In genomic region chr9:107586504-107586903, GRCm38 (mm10) we compare ENCODE assay signal across 14 mouse cellular contexts. TPM values are rescaled to one million over a fixed set of nuclear protein-coding genes. Genes with fewer than 3 reads are reported as not detected.
A peak's percentile ranks its signal among the peaks of the same experiment; 100 is the strongest.
DNase-seq lines count a peak whose midpoint lies in the region; ATAC-seq and TF ChIP-seq lines count a peak whose summit lies in the region.
"Had no signal": no experiment of that assay in that cellular context is flagged by ENCODE, and none has a peak within 500 bp of the region (broad histone marks: within the 10 kb centered on the region; RNA-seq: fewer than 3 reads in every experiment).

No protein-coding gene starts in this region.

- no peak for TF ChIP-seq POLR2A in small intestine, adult 2 months (IDR thresholded peaks at IDR 0.05; ENCODE audit: low read depth, low read length)

- no peak for ATAC-seq in heart, embryonic 11.5 days (replicated peaks; ENCODE audit: insufficient number of reproducible peaks, low FRiP score, low TSS enrichment)
- ATAC-seq in stomach, embryonic 15.5 days (ENCODE audit: insufficient read depth, low FRiP score, low read depth) = no peak
- no peak for ATAC-seq in stomach, postnatal 0 days (ENCODE audit: low FRiP score, low TSS enrichment)
- ATAC-seq in intestine, postnatal 0 days = no peak

- peaks cover 13% of the 10 kb centered on the region for H3K36me3 ChIP-seq in heart, embryonic 11.5 days (ENCODE audit: control insufficient read depth, insufficient read depth, low read length)
- H3K36me3 ChIP-seq in stomach, embryonic 15.5 days = peaks cover 20% of the 10 kb centered on the region; the same call in 1 of the 2 replicates
- H3K36me3 ChIP-seq in stomach, postnatal 0 days (ENCODE audit: control insufficient read depth, insufficient read depth, low read length) = peaks cover 14% of the 10 kb centered on the region; the same call in 1 of the 2 replicates
- peaks cover 30% of the 10 kb centered on the region for H3K36me3 ChIP-seq in intestine, postnatal 0 days (ENCODE audit: control insufficient read depth, insufficient read depth)
- peaks cover 11% of the 10 kb centered on the region; the same call in 1 of the 2 replicates for H3K36me3 ChIP-seq in small intestine, adult 2 months (ENCODE audit: control insufficient read depth, insufficient read depth, low read length)

- peak overlapping the region; percentile 91 for H3K4me2 ChIP-seq in heart, embryonic 11.5 days
- H3K4me2 ChIP-seq in stomach, embryonic 15.5 days = 0 out of 2 replicates have a peak overlapping the region, but pooled peaks have one; percentile 40
- no peak overlapping the region for H3K4me2 ChIP-seq in stomach, postnatal 0 days (replicated peaks; ENCODE audit: low read depth)
- peak overlapping the region; percentile 6; the same call in 1 of the 2 replicates for H3K4me2 ChIP-seq in intestine, postnatal 0 days (replicated peaks; ENCODE audit: low read depth)

- H3K9ac ChIP-seq in heart, embryonic 11.5 days (ENCODE audit: low read depth, low read length) = no peak overlapping the region
- H3K9ac ChIP-seq in stomach, embryonic 15.5 days = no peak overlapping the region
- no peak overlapping the region for H3K9ac ChIP-seq in stomach, postnatal 0 days (ENCODE audit: low read length)
- H3K9ac ChIP-seq in intestine, postnatal 0 days (ENCODE audit: low read depth, low read length) = no peak overlapping the region
- H3K9ac ChIP-seq: limb, embryonic 15.5 days had no signal

- TF ChIP-seq EP300 in stomach, postnatal 0 days (optimal IDR thresholded peaks at IDR 0.05) = no peak

- H3K4me3 ChIP-seq in heart, embryonic 11.5 days (ENCODE audit: low read depth, low read length) = peak overlapping the region; percentile 5; the same call in 1 of the 2 replicates
- no peak overlapping the region for H3K4me3 ChIP-seq in stomach, embryonic 15.5 days (replicated peaks)
- no peak overlapping the region for H3K4me3 ChIP-seq in stomach, postnatal 0 days (ENCODE audit: low read depth, low read length)
- H3K4me3 ChIP-seq in intestine, postnatal 0 days (ENCODE audit: low read depth, low read length) = no peak overlapping the region
- H3K4me3 ChIP-seq in small intestine, adult 2 months (ENCODE audit: low read depth, low read length) = no peak overlapping the region

- no peak for DNase-seq in heart, postnatal 36 days
- no peak for DNase-seq in stomach, postnatal 0 days (ENCODE audit: low spot score)
- no peak for DNase-seq in left cerebral cortex, postnatal 36 days (ENCODE audit: low spot score in 2 of 2)
- DNase-seq in layer of hippocampus, adult 9-10 months (ENCODE audit: low spot score) = no peak
- DNase-seq: cerebellum, postnatal 10 days; kidney, adult 11 months; kidney, postnatal 36 days; right cerebral cortex, adult 18-20 months had no signal

- H3K9me3 ChIP-seq in heart, embryonic 11.5 days (replicated peaks; ENCODE audit: control insufficient read depth, low read length) = no peaks in the 10 kb centered on the region
- no peaks in the 10 kb centered on the region for H3K9me3 ChIP-seq in stomach, embryonic 15.5 days
- H3K9me3 ChIP-seq in stomach, postnatal 0 days (ENCODE audit: control insufficient read depth, low read length) = no peaks in the 10 kb centered on the region
- no peaks in the 10 kb centered on the region for H3K9me3 ChIP-seq in intestine, postnatal 0 days (ENCODE audit: control insufficient read depth)
- H3K9me3 ChIP-seq: limb, embryonic 15.5 days had no signal

- H3K27ac ChIP-seq in heart, embryonic 11.5 days (ENCODE audit: low read depth, low read length) = peak overlapping the region; percentile 41
- peak overlapping the region; percentile 40; the same call in 1 of the 2 replicates for H3K27ac ChIP-seq in stomach, embryonic 15.5 days
- H3K27ac ChIP-seq in stomach, postnatal 0 days (replicated peaks) = no peak overlapping the region
- peak overlapping the region; percentile 78 for H3K27ac ChIP-seq in intestine, postnatal 0 days (ENCODE audit: low read depth, low read length)
- peak overlapping the region; percentile 0; the same call in 1 of the 2 replicates for H3K27ac ChIP-seq in small intestine, adult 2 months (ENCODE audit: insufficient read depth, low read depth, low read length)
- H3K27ac ChIP-seq: limb, embryonic 15.5 days had no signal

- no peaks in the 10 kb centered on the region for H3K27me3 ChIP-seq in heart, embryonic 11.5 days (ENCODE audit: control insufficient read depth, insufficient read depth, low read length)
- H3K27me3 ChIP-seq in stomach, embryonic 15.5 days (replicated peaks) = no peaks in the 10 kb centered on the region
- no peaks in the 10 kb centered on the region for H3K27me3 ChIP-seq in stomach, postnatal 0 days (ENCODE audit: control insufficient read depth, insufficient read depth, low read length)
- H3K27me3 ChIP-seq in intestine, postnatal 0 days (replicated peaks; ENCODE audit: control insufficient read depth, insufficient read depth, low read length) = no peaks in the 10 kb centered on the region
- H3K27me3 ChIP-seq in small intestine, adult 2 months (ENCODE audit: control insufficient read depth, insufficient read depth, low read length) = no peaks in the 10 kb centered on the region
- H3K27me3 ChIP-seq: limb, embryonic 15.5 days had no signal

- H3K4me1 ChIP-seq in heart, embryonic 11.5 days (ENCODE audit: control insufficient read depth, insufficient read depth, low read length) = peaks cover 27% of the 10 kb centered on the region
- peaks cover 26% of the 10 kb centered on the region for H3K4me1 ChIP-seq in stomach, embryonic 15.5 days
- H3K4me1 ChIP-seq in stomach, postnatal 0 days (replicated peaks; ENCODE audit: control insufficient read depth, insufficient read depth) = peaks cover 4% of the 10 kb centered on the region
- peaks cover 4% of the 10 kb centered on the region; the same call in 1 of the 2 replicates for H3K4me1 ChIP-seq in intestine, postnatal 0 days (replicated peaks; ENCODE audit: control insufficient read depth, insufficient read depth, low read length)
- peaks cover 28% of the 10 kb centered on the region for H3K4me1 ChIP-seq in small intestine, adult 2 months (ENCODE audit: control insufficient read depth, insufficient read depth, insufficient read length, low read length)

- 83% methylated on average over 5 of the region's 5 CpGs for WGBS in heart, embryonic 11.5 days (ENCODE audit: insufficient replicate concordance)
- WGBS in stomach, embryonic 15.5 days = 88% methylated on average over 5 of the region's 5 CpGs
- WGBS in stomach, postnatal 0 days = 83% methylated on average over 5 of the region's 5 CpGs
- 83% methylated on average over 5 of the region's 5 CpGs for WGBS in intestine, postnatal 0 days
- WGBS in small intestine, adult 2 months = 82% methylated on average over 5 of the region's 5 CpGs

- intact Hi-C loops in heart, postnatal 36 days (cut with DNase I) = no loop called here
- intact Hi-C loops in left cerebral cortex, postnatal 36 days (cut with DNase I) = no loop called here

- no peak for TF ChIP-seq CTCF in stomach, postnatal 0 days (IDR thresholded peaks at IDR 0.05; ENCODE audit: low read depth)
- TF ChIP-seq CTCF in intestine, postnatal 0 days (IDR thresholded peaks at IDR 0.05; ENCODE audit: low read depth) = no peak
- TF ChIP-seq CTCF in small intestine, adult 2 months (IDR thresholded peaks at IDR 0.05; ENCODE audit: extremely low read depth, insufficient read length, insufficient replicate concordance, low read depth, low read length) = no peak

RNA-seq across cellular contexts. Expression of gene Ifrd2, which starts 0.9 kb away (rescaled TPM):
- polyA plus RNA-seq in heart, embryonic 11.5 days (2014; fragmentation: Nextera tagmentation; extraction: Ambion mirVana) = 57.5 and 59.1 TPM in 2 replicates
- total RNA-seq in heart, postnatal 36 days (2021) = 10 to 100 TPM; 48.4 to 51.2 TPM
- polyA plus RNA-seq in stomach, embryonic 15.5 days (2015; fragmentation: Nextera tagmentation; extraction: Ambion mirVana) = 65.1 and 68.2 TPM in 2 replicates
- polyA plus RNA-seq in stomach, postnatal 0 days (2015; fragmentation: Nextera tagmentation; extraction: Ambion mirVana) = 35.5 and 42.7 TPM in 2 replicates
- polyA plus RNA-seq in intestine, postnatal 0 days (2015; fragmentation: Nextera tagmentation; extraction: Ambion mirVana) = 36.9 and 38.9 TPM in 2 replicates
- 33.2 and 55.4 TPM in 2 replicates for polyA plus RNA-seq in small intestine, adult 2 months (2012; rRNA removed)
- 10 to 100 TPM; 11.1 to 13.8 TPM for total RNA-seq in left cerebral cortex, postnatal 36 days (2021)

RNA-seq across cellular contexts. Expression of gene Hyal3, which starts 5.9 kb away (rescaled TPM):
- 0.14 and 0.33 TPM in 2 replicates for polyA plus RNA-seq in heart, embryonic 11.5 days (2014; fragmentation: Nextera tagmentation; extraction: Ambion mirVana)
- total RNA-seq in heart, postnatal 36 days (2021) = under 1 TPM; 0.36 to 0.46 TPM
- 1.1 and 1.7 TPM in 2 replicates for polyA plus RNA-seq in stomach, embryonic 15.5 days (2015; fragmentation: Nextera tagmentation; extraction: Ambion mirVana)
- polyA plus RNA-seq in stomach, postnatal 0 days (2015; fragmentation: Nextera tagmentation; extraction: Ambion mirVana) = 1.3 and 1.4 TPM in 2 replicates
- polyA plus RNA-seq in intestine, postnatal 0 days (2015; fragmentation: Nextera tagmentation; extraction: Ambion mirVana) = 0.31 and 0.50 TPM in 2 replicates
- polyA plus RNA-seq in small intestine, adult 2 months (2012; rRNA removed) = 0.52 and 0.89 TPM in 2 replicates
- total RNA-seq in left cerebral cortex, postnatal 36 days (2021) = 1 to 10 TPM in 1 of 2 experiments, under 1 TPM in 1; 0.79 to 1.9 TPM
- polyA plus RNA-seq: forebrain, embryonic 11.5 days had no signal

RNA-seq across cellular contexts. Expression of gene Naa80, which starts 7.8 kb away (rescaled TPM):
- 12.2 and 15.2 TPM in 2 replicates for polyA plus RNA-seq in heart, embryonic 11.5 days (2014; fragmentation: Nextera tagmentation; extraction: Ambion mirVana)
- total RNA-seq in heart, postnatal 36 days (2021) = 10 to 100 TPM; 16.6 to 19.1 TPM
- 16.1 and 18.6 TPM in 2 replicates for polyA plus RNA-seq in stomach, embryonic 15.5 days (2015; fragmentation: Nextera tagmentation; extraction: Ambion mirVana)
- polyA plus RNA-seq in stomach, postnatal 0 days (2015; fragmentation: Nextera tagmentation; extraction: Ambion mirVana) = 13.3 and 14.7 TPM in 2 replicates
- polyA plus RNA-seq in intestine, postnatal 0 days (2015; fragmentation: Nextera tagmentation; extraction: Ambion mirVana) = 20.4 and 21.4 TPM in 2 replicates
- polyA plus RNA-seq in small intestine, adult 2 months (2012; rRNA removed) = 26.3 and 46.3 TPM in 2 replicates
- total RNA-seq in left cerebral cortex, postnatal 36 days (2021) = 10 to 100 TPM; 10.3 to 11.5 TPM

RNA-seq across cellular contexts. Expression of gene Hyal1, which starts 9.8 kb away (rescaled TPM):
- 3.4 and 3.5 TPM in 2 replicates for polyA plus RNA-seq in heart, embryonic 11.5 days (2014; fragmentation: Nextera tagmentation; extraction: Ambion mirVana)
- total RNA-seq in heart, postnatal 36 days (2021) = 1 to 10 TPM; 5.1 to 5.7 TPM
- 9.2 and 10.8 TPM in 2 replicates for polyA plus RNA-seq in stomach, embryonic 15.5 days (2015; fragmentation: Nextera tagmentation; extraction: Ambion mirVana)
- polyA plus RNA-seq in stomach, postnatal 0 days (2015; fragmentation: Nextera tagmentation; extraction: Ambion mirVana) = 7.2 and 8.0 TPM in 2 replicates
- 2.4 and 2.8 TPM in 2 replicates for polyA plus RNA-seq in intestine, postnatal 0 days (2015; fragmentation: Nextera tagmentation; extraction: Ambion mirVana)
- polyA plus RNA-seq in small intestine, adult 2 months (2012; rRNA removed) = 2.3 and 2.6 TPM in 2 replicates
- 1 to 10 TPM; 4.4 to 6.8 TPM for total RNA-seq in left cerebral cortex, postnatal 36 days (2021)

RNA-seq across cellular contexts. Expression of gene Hyal2, which starts 18.8 kb away (rescaled TPM):
- polyA plus RNA-seq in heart, embryonic 11.5 days (2014; fragmentation: Nextera tagmentation; extraction: Ambion mirVana) = 105 and 117 TPM in 2 replicates
- 10 to 100 TPM; 36.4 to 39.0 TPM for total RNA-seq in heart, postnatal 36 days (2021)
- polyA plus RNA-seq in stomach, embryonic 15.5 days (2015; fragmentation: Nextera tagmentation; extraction: Ambion mirVana) = 84.2 and 85.4 TPM in 2 replicates
- polyA plus RNA-seq in stomach, postnatal 0 days (2015; fragmentation: Nextera tagmentation; extraction: Ambion mirVana) = 49.6 and 50.4 TPM in 2 replicates
- polyA plus RNA-seq in intestine, postnatal 0 days (2015; fragmentation: Nextera tagmentation; extraction: Ambion mirVana) = 47.5 and 52.8 TPM in 2 replicates
- 119 and 213 TPM in 2 replicates for polyA plus RNA-seq in small intestine, adult 2 months (2012; rRNA removed)
- total RNA-seq in left cerebral cortex, postnatal 36 days (2021) = 10 to 100 TPM; 11.1 to 12.7 TPM
